Mouse (Mus musculus) midbrain, embryonic 12.5 days (tissue): ENCODE measurements around the gene Pelo. TPM values are rescaled to one million over a fixed set of nuclear protein-coding genes. Genes with fewer than 3 reads are reported as not detected.

ENCODE experiments used
- ATAC-seq: fragments of 200-750 bp; cut with Nextera tagmentation; 2 replicates; pipeline ENCODE4 v1.8.0; 2017; ENCODE audit warnings: low read depth, moderate TSS enrichment, moderate library complexity; ENCODE audit not compliant: low FRiP score
- H3K27ac ChIP-seq: fragments of 300-500 bp; sonication (generic); replicated peaks from 2 replicates; pipeline ENCODE4 v1.5.1; 2016; ENCODE audit warnings: mild to moderate bottlenecking
- H3K27me3 ChIP-seq: fragments of 300-500 bp; sonication (generic); 2 replicates; pipeline ENCODE4 v1.6.1; 2016; ENCODE audit warnings: mild to moderate bottlenecking
- H3K36me3 ChIP-seq: fragments of 300-500 bp; sonication (generic); 2 replicates; pipeline ENCODE4 v1.6.1; 2016
- H3K4me1 ChIP-seq: fragments of 300-500 bp; sonication (generic); 2 replicates; pipeline ENCODE4 v1.6.1; 2016
- H3K4me2 ChIP-seq: fragments of 300-500 bp; sonication (generic); replicated peaks from 2 replicates; pipeline ENCODE4 v1.6.1; 2016; ENCODE audit warnings: mild to moderate bottlenecking, moderate library complexity
- H3K4me3 ChIP-seq: fragments of 300-500 bp; sonication (generic); 2 replicates; pipeline ENCODE4 v1.5.1; 2016; ENCODE audit warnings: mild to moderate bottlenecking
- H3K9ac ChIP-seq: fragments of 300-500 bp; sonication (generic); replicated peaks from 2 replicates; pipeline ENCODE4 v1.6.1; 2016; ENCODE audit warnings: mild to moderate bottlenecking, moderate library complexity
- H3K9me3 ChIP-seq: fragments of 300-500 bp; sonication (generic); 2 replicates; pipeline ENCODE4 v1.6.1; 2016; ENCODE audit warnings: mild to moderate bottlenecking
- WGBS: fragments of 180-500 bp; shearing (Covaris S2); methylation state at CpG from one replicate; pipeline ENCODE4 v1.1.7; 2016; 5-methylcytosine and 5-hydroxymethylcytosine counted together
- polyA plus RNA-seq: library from polyadenylated mRNA; unstranded; fragments of >200 nt; fragmentation: Nextera tagmentation; extraction: Ambion mirVana; gene quantifications from 2 replicates; pipeline ENCODE4 v1.2.1, GENCODE M21; 2016

Pelo gene
- polyA plus RNA-seq, 1 experiment from 2014 or later, result 4.1 TPM

DNA sequence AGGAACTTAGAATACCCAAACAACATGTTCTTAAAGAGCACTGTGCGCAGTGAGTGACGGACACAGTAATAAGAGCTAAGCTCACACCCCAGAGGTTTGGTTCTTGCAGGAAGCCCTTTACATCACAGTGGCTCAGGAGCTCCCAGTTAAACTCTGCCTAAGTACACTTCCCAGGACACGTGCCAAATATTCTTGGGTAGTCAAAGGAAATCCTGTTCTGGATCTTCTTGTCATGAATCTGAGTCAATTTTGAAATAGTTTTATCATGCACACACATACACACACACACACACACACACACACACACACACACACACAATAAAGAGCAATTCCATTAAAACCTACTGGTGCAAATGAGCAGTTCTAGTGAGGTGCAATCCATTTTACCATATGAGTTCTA lies 18.6 kb downstream of the Pelo start:
- H3K9ac ChIP-seq, result no peak overlapping the region
- no peak for ATAC-seq
- H3K4me2 ChIP-seq, result no peak overlapping the region
- H3K4me3 ChIP-seq, result no peak overlapping the region
- WGBS, result 81% methylated on average over 3 of the region's 3 CpGs
- H3K27me3 ChIP-seq, result no peaks in the 10 kb centered on the region
- H3K9me3 ChIP-seq, result no peaks in the 10 kb centered on the region
- H3K4me1 ChIP-seq, result no peaks in the 10 kb centered on the region
- H3K36me3 ChIP-seq, result no peaks in the 10 kb centered on the region
- H3K27ac ChIP-seq, result no peak overlapping the region

DNA sequence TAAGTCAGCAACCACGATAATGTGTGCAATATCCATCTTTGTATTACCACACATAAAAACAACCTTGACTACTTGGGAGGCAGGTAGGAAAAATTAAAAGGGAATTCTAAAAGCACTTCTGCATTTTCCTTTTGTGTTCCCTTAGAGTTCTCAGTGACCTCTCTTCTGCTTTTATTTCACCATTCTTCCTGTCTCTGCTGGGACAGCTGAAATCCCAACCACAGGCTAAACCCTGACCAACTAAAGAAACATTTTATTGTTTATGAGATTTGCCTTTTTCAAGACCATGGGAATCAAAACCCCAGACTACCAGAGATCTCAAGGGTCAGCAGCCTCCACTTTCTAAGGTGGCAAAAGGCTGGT lies 22.0 kb downstream of the Pelo start:
- Histone ChIP-seq H3K27ac (no peak overlapping the region), H3K27me3 (no peaks in the 10 kb centered on the region), H3K4me3 (no peak overlapping the region), H3K4me1 (no peaks in the 10 kb centered on the region), H3K9me3 (no peaks in the 10 kb centered on the region), H3K9ac (no peak overlapping the region), H3K4me2 (no peak overlapping the region), H3K36me3 (no peaks in the 10 kb centered on the region)
- ATAC-seq, result no peak
- 94% methylated on average over 1 of the region's 1 CpGs for WGBS

DNA sequence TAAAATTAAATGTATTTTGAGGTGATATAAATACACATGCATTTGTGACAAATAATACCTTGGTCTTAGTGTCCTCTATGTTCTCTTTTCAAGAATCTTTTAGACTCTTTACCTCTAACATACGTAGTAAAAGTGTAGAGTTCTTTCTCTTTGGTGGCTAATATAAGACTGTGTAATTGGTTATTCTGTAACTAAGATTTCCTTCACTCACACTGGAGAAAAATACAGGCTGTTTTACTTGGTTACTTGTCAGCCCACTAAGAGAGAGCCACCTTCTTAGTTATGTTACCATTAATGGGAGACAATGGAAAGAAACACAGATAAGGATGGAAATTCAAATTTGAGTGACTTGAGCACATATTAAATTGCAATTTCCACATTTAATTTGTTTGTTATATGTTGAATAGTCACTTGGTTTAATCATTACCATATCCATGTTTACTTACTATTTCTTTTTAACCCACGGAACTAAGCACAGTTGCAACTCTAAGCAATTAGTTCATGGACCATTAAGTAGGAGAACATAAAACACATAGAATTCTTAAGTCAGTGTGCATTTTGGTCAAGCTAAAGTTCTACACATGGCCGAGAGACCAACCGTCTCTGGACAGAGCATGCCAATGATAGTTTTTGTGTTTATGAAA lies 22.5 kb downstream of the Pelo start:
- Histone ChIP-seq H3K27ac (no peak overlapping the region), H3K4me3 (no peak overlapping the region), H3K4me1 (no peaks in the 10 kb centered on the region), H3K4me2 (no peak overlapping the region), H3K27me3 (no peaks in the 10 kb centered on the region), H3K36me3 (no peaks in the 10 kb centered on the region), H3K9ac (no peak overlapping the region), H3K9me3 (no peaks in the 10 kb centered on the region)
- ATAC-seq, result no peak
- 90% methylated on average over 4 of the region's 4 CpGs for WGBS

DNA sequence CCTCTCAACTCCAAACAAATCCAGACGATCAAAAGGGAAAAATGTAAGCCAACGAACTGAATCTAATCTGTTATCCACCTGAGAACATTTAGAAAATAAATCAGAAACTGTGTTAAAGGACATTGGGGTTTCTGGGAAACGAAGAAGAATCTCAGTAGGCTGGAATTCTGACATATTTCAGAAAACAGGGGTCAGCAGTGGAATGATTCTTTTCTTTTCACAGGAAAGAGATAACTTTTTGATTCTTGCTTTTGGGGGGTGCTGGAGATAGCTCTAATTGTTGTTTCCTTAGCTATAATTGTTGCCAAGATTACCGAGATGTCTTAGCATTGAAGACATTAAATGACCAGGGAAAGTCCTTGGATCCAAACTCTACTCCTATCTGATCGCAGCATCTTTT lies 32.4 kb downstream of the Pelo start:
- Histone ChIP-seq H3K4me1 (peaks cover 5% of the 10 kb centered on the region; the same call in 1 of the 2 replicates), H3K36me3 (no peaks in the 10 kb centered on the region), H3K9ac (no peak overlapping the region), H3K4me3 (no peak overlapping the region), H3K4me2 (no peak overlapping the region), H3K27me3 (no peaks in the 10 kb centered on the region), H3K27ac (no peak overlapping the region), H3K9me3 (no peaks in the 10 kb centered on the region)
- 87% methylated on average over 5 of the region's 5 CpGs for WGBS
- ATAC-seq, result no peak

DNA sequence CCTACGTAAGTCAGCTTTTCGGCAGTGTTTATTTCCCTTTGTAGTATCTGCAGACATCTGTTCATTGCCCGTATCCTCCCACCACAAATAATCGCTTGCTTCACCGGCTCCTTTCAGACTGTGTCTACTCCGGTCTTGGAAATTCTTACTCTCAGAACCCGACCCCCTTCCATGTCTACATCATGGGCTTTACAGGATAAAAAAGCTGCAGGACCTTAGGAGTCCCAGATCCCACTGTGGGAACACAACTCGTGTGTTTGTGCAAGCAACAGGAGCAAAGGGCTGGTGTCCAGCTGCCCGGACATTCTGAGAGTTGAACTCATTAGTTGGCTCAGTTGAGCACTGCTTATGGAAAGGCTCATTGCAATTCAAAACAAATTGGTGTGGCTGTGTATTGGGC lies 35.2 kb downstream of the Pelo start:
- H3K9me3 ChIP-seq, result no peaks in the 10 kb centered on the region
- WGBS, result 34% methylated on average over 9 of the region's 9 CpGs
- no peak overlapping the region for H3K9ac ChIP-seq
- no peak for ATAC-seq
- no peak overlapping the region for H3K4me2 ChIP-seq
- H3K27ac ChIP-seq, result no peak overlapping the region
- peaks cover 5% of the 10 kb centered on the region; the same call in 1 of the 2 replicates for H3K4me1 ChIP-seq
- H3K27me3 ChIP-seq, result no peaks in the 10 kb centered on the region
- H3K36me3 ChIP-seq, result no peaks in the 10 kb centered on the region
- no peak overlapping the region for H3K4me3 ChIP-seq

DNA sequence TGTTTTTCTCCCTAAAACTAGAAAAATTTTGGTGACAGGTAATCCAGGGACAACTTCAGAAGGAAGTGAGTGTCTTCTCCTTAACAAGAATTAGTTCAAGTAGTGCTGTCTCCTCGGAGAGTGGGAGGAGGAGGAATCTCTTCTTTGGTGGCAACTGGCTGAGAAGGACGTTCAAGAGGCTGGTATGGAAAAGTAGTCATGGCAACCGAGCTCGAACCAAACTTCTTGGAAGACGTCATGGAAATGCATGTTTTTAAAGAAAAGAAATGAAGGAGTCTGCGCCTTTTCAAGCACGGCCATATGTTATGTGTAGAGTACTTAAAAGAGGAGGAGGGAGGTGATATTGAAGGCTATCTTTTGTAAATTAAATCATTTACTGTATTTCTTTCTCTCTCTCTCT lies 37.4 kb downstream of the Pelo start:
- no peak overlapping the region for H3K9ac ChIP-seq
- peaks cover 5% of the 10 kb centered on the region; the same call in 1 of the 2 replicates for H3K4me1 ChIP-seq
- no peak overlapping the region for H3K27ac ChIP-seq
- no peaks in the 10 kb centered on the region for H3K27me3 ChIP-seq
- H3K36me3 ChIP-seq, result no peaks in the 10 kb centered on the region
- no peak for ATAC-seq
- no peaks in the 10 kb centered on the region for H3K9me3 ChIP-seq
- no peak overlapping the region for H3K4me3 ChIP-seq
- WGBS, result 65% methylated on average over 7 of the region's 7 CpGs
- no peak overlapping the region for H3K4me2 ChIP-seq

DNA sequence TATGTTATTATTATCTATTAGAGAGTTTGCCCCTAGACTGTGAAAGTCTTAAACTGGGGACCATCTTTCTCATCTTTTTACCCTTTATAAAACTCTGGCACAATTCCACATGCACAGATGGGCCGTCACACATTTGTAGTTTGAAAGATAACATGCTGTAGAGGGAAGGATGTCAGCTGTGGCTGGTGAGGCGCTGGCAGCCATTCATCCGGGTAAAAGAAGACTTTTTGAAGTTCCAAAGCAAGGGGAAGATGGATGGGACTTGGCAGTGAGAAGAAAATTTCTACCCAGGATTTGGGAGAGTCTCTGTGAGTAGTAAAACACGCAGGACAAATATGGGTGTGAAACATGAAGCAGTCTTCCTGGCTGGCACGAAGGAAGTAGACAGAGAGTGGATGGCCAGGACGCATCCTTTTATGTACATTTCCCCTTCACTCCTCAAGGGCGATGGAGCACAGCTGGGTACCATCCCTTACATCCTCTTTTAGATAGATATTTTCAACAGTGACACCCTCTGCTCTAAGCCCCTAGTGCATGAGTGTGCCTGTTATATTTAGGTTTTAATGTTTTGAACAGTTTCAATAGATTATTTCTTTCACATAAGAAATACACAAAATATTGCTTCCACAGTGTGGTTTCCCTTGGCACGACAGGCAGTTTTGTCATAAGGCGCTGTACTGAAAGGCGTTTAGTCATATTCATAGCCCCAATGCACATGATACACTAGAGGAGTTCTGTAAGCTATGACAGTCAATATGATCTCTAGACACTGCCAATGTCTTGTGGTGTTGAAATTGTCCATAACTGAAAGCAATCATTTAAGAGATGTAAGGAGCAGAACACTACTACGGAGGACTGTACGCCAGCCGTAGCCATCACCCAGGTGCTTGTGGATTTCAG lies 39.1 kb downstream of the Pelo start:
- no peak for ATAC-seq
- no peak overlapping the region for H3K27ac ChIP-seq
- H3K36me3 ChIP-seq, result no peaks in the 10 kb centered on the region
- no peak overlapping the region for H3K9ac ChIP-seq
- peaks cover 5% of the 10 kb centered on the region; the same call in 1 of the 2 replicates for H3K4me1 ChIP-seq
- no peak overlapping the region for H3K4me3 ChIP-seq
- WGBS, result 92% methylated on average over 13 of the region's 13 CpGs
- H3K27me3 ChIP-seq, result no peaks in the 10 kb centered on the region
- H3K4me2 ChIP-seq, result no peak overlapping the region
- H3K9me3 ChIP-seq, result no peaks in the 10 kb centered on the region

DNA sequence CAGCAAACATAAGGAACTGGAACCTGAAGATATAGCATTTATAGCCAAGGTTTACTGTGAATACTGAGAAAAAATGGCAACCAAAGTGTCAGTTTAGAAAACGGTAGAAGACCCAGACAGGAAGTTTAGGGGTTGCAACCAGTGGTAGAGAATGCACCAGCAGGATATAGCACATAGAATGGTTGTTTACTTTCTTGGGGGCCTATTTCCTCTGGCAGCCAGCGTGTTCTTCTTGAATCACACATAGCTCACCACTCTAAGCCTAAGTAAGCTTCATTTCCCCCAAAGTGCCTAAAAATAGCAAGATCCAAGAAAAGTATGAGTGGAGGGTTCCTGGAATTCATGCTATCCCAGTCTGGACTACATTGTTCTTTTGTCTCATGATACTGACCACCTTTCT lies 47.3 kb downstream of the Pelo start:
- no peaks in the 10 kb centered on the region for H3K9me3 ChIP-seq
- H3K27ac ChIP-seq, result no peak overlapping the region
- no peak for ATAC-seq
- WGBS, result 81% methylated on average over 2 of the region's 2 CpGs
- no peak overlapping the region for H3K4me2 ChIP-seq
- no peaks in the 10 kb centered on the region for H3K4me1 ChIP-seq
- H3K36me3 ChIP-seq, result no peaks in the 10 kb centered on the region
- H3K9ac ChIP-seq, result no peak overlapping the region
- H3K4me3 ChIP-seq, result no peak overlapping the region
- no peaks in the 10 kb centered on the region for H3K27me3 ChIP-seq

Other genes with a start within 250 kb of the Pelo start
- 1.8 and 2.2 TPM in 2 replicates for gene Itga2, start 158.1 kb downstream of the Pelo start, polyA plus RNA-seq
- gene Gm49395, start 11.7 kb upstream of the Pelo start, polyA plus RNA-seq, result 1.5 and 2.0 TPM in 2 replicates
- gene Itga1, start 11.8 kb upstream of the Pelo start, polyA plus RNA-seq, result 6.0 and 6.8 TPM in 2 replicates